Mouse (Mus musculus) midbrain, embryonic 15.5 days (tissue): ENCODE data around the gene Catsperd. TPM values are rescaled to one million over a fixed set of nuclear protein-coding genes. Genes with fewer than 3 reads are reported as not detected.

Experiments used
- ATAC-seq: fragments of 200-750 bp; cut with Nextera tagmentation; replicated peaks from 2 replicates; pipeline ENCODE4 v1.8.0; 2017; ENCODE audit warnings: moderate TSS enrichment
- H3K27ac ChIP-seq: fragments of 300-500 bp; sonication (generic); 2 replicates; pipeline ENCODE4 v1.5.1; 2015; ENCODE audit warnings: mild to moderate bottlenecking, inconsistent platforms
- H3K27me3 ChIP-seq: fragments of 300-500 bp; sonication (generic); replicated peaks from 2 replicates; pipeline ENCODE4 v1.6.1; 2015; ENCODE audit warnings: inconsistent platforms
- H3K36me3 ChIP-seq: fragments of 300-500 bp; sonication (generic); replicated peaks from 2 replicates; pipeline ENCODE4 v1.6.1; 2015; ENCODE audit warnings: inconsistent platforms
- H3K4me1 ChIP-seq: fragments of 300-500 bp; sonication (generic); 2 replicates; pipeline ENCODE4 v1.6.1; 2015; ENCODE audit warnings: inconsistent platforms
- H3K4me2 ChIP-seq: fragments of 300-500 bp; sonication (generic); 2 replicates; pipeline ENCODE4 v1.6.1; 2015; ENCODE audit warnings: inconsistent platforms, mild to moderate bottlenecking, moderate library complexity
- H3K4me3 ChIP-seq: fragments of 300-500 bp; sonication (generic); 2 replicates; pipeline ENCODE4 v1.5.1; 2015; ENCODE audit warnings: mild to moderate bottlenecking, inconsistent platforms
- H3K9ac ChIP-seq: fragments of 300-500 bp; sonication (generic); 2 replicates; pipeline ENCODE4 v1.6.1; 2015; ENCODE audit warnings: mild to moderate bottlenecking, inconsistent platforms
- H3K9me3 ChIP-seq: fragments of 300-500 bp; sonication (generic); 2 replicates; pipeline ENCODE4 v1.6.1; 2016; ENCODE audit warnings: inconsistent platforms
- WGBS: fragments of 180-500 bp; shearing (Covaris S2); methylation state at CpG from one replicate; pipeline ENCODE4 v1.1.7; 2015; ENCODE audit warnings: mixed read lengths; 5-methylcytosine and 5-hydroxymethylcytosine counted together
- polyA plus RNA-seq: library from polyadenylated mRNA; unstranded; fragments of >200 nt; fragmentation: Nextera tagmentation; extraction: Ambion mirVana; gene quantifications from 2 replicates; pipeline ENCODE4 v1.2.1, GENCODE M21; 2015

Catsperd gene
- polyA plus RNA-seq, 1 experiment from 2014 or later, result 2.3 TPM

DNA sequence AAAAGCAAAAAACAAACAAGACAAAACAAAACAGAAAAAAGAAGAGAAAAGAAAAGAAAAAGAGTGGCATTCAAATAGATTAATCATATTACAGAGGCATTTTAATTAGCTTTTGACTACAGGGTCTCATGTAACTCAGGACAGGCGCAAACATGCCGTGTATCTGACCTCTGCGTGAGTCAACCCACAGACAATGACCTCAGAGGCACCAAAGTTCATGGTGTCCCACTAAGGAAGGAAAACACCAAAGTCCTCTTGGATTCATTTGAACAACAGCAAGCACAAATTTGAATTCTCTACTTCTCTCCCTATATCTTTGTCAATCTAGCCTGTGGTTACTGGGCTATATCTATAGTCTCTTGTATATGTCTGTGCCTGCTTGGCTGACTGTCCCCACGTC, 15.3 kb downstream of the Catsperd start:
- no peak for ATAC-seq
- Histone ChIP-seq H3K27me3 (no peaks in the 10 kb centered on the region), H3K9ac (no peak overlapping the region), H3K36me3 (no peaks in the 10 kb centered on the region), H3K4me3 (no peak overlapping the region), H3K4me2 (no peak overlapping the region), H3K9me3 (no peaks in the 10 kb centered on the region), H3K27ac (no peak overlapping the region), H3K4me1 (no peaks in the 10 kb centered on the region)
- WGBS, result 88% methylated on average over 4 of the region's 4 CpGs

DNA sequence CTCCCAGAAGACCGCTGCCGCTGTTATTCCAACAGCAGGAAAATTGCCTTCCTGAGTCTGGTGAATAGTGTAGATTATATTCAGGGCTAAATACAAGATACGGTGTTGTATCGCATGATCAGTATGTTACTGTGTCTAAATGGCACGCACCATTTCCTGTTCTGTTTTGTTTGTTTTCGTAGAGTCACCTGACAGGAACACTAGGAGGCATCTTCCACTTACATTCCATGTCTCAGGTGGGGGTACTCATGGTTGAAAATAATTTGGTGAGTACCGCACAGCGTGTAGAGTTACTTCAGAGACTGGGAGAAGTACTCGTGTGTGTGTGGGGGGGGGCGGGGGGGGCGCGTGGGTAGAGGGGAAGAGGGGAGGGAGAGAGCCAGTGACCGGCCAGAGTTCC, 19.6 kb downstream of the Catsperd start:
- no peak for ATAC-seq
- WGBS, result 75% methylated on average over 12 of the region's 13 CpGs
- no peaks in the 10 kb centered on the region for H3K36me3 ChIP-seq
- H3K4me2 ChIP-seq, result no peak overlapping the region
- no peak overlapping the region for H3K9ac ChIP-seq
- no peaks in the 10 kb centered on the region for H3K4me1 ChIP-seq
- H3K4me3 ChIP-seq, result no peak overlapping the region
- H3K9me3 ChIP-seq, result no peaks in the 10 kb centered on the region
- no peaks in the 10 kb centered on the region for H3K27me3 ChIP-seq
- no peak overlapping the region for H3K27ac ChIP-seq

DNA sequence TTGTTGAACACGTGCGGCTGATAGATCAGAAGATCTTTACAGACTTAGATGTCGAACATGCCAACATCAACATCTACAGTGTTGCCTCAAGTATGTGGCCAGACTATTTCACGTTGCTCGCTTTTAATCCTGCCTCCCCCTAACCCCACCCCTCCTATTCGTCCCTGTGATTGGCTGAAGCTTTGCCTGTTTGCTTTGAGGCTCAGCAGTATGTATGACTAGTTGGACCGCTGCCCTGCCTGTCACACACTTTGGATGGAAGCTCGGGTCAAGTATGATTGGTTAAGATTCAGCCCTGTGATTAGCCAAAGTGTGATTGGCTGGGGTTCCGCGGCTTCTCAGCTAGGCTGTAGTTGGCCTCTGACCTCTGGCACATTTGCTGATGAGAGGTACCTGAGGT, 23.9 kb downstream of the Catsperd start:
- Histone ChIP-seq H3K9me3 (no peaks in the 10 kb centered on the region), H3K4me2 (no peak overlapping the region), H3K4me1 (no peaks in the 10 kb centered on the region), H3K9ac (no peak overlapping the region), H3K27me3 (no peaks in the 10 kb centered on the region), H3K4me3 (no peak overlapping the region), H3K36me3 (no peaks in the 10 kb centered on the region), H3K27ac (no peak overlapping the region)
- 42% methylated on average over 10 of the region's 10 CpGs for WGBS
- no peak for ATAC-seq

DNA sequence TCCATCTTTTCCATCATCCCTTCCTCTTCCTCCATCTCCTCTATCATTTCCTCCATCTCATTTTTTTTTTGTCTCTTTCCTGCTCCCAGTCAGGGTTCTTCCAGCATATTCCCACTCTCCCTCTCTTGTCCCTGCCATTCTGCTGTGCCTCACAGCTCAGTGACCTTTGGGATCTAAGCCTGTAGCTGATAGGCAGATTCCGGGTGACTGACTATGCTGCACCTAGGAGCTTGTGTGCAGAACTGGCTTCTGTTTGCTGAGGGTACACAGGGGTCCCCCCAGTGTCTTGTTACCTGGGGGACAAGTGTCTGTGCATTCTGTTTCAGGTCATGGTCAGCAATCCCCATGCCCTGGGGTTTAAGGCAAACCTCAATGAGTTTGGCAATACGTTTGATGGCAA, 26.8 kb downstream of the Catsperd start:
- Histone ChIP-seq H3K36me3 (no peaks in the 10 kb centered on the region), H3K9ac (no peak overlapping the region), H3K4me2 (no peak overlapping the region), H3K4me1 (no peaks in the 10 kb centered on the region), H3K9me3 (no peaks in the 10 kb centered on the region), H3K4me3 (no peak overlapping the region), H3K27ac (no peak overlapping the region), H3K27me3 (no peaks in the 10 kb centered on the region)
- WGBS, result 69% methylated on average over 2 of the region's 2 CpGs
- ATAC-seq, result no peak

DNA sequence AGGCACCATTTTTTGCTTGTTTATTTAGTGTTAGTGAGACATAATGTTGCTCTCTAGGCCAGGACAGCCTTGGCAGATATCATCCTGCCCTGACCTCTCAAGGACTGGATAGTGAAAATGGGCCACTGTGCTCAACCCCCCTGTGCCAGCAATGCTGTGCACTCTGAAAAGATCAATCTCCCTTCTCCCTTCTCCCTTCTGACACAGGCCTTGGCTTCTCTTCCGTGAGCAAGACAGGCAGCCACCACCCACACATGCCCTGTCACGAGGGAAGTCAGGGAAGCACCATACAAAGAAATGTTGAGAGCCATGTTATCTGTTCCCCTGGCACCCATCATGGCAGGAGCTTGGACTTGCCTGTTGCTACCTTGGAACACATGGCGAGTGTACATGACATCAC, 27.4 kb downstream of the Catsperd start:
- WGBS, result 92% methylated on average over 3 of the region's 3 CpGs
- Histone ChIP-seq H3K4me1 (no peaks in the 10 kb centered on the region), H3K9ac (no peak overlapping the region), H3K36me3 (no peaks in the 10 kb centered on the region), H3K4me3 (no peak overlapping the region), H3K27me3 (no peaks in the 10 kb centered on the region), H3K27ac (no peak overlapping the region), H3K4me2 (no peak overlapping the region), H3K9me3 (no peaks in the 10 kb centered on the region)
- ATAC-seq, result no peak

DNA sequence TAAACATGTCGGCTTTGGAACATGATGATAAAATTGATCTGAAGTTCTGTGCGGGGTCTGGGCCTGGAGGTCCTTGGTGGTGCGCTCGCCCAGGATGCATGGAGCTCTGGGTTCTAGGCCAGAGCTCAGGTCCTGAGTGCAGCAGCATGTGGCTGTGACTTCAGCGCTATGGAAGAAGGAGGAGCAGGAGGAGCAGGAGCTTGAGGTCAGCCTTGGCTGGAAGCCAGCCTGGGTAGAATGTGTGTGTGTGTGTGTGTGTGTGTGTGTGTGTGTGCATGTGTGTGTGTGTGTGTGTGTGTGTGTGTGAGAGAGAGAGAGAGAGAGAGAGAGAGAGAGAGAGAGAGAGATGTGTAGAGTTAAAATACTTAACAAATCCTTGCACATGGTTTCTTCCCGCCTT, 28.2 kb downstream of the Catsperd start:
- Histone ChIP-seq H3K4me2 (no peak overlapping the region), H3K4me3 (no peak overlapping the region), H3K9me3 (no peaks in the 10 kb centered on the region), H3K27ac (no peak overlapping the region), H3K36me3 (no peaks in the 10 kb centered on the region), H3K9ac (no peak overlapping the region), H3K27me3 (no peaks in the 10 kb centered on the region), H3K4me1 (no peaks in the 10 kb centered on the region)
- WGBS, result 91% methylated on average over 6 of the region's 6 CpGs
- ATAC-seq, result no peak

DNA sequence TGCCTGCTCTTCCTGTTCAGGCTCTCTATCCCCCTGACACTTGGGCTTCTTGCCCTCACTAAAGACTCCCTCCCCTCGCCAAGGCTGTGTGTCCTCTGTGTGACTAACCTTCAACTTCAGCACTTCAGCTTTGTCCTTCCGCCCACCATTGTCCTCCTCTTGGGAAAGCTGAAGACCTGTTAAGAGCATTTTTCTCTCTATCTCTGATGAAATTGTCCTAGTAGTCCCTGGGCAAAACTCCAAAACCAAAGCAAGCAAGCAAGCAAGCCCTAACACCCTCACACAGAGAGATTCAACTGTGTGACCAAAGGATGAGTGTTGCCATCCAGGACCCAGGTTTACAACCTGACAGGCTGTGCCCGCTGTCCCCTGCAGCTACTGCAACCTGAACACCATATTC, 35.7 kb downstream of the Catsperd start:
- H3K27ac ChIP-seq, result no peak overlapping the region
- 0 out of 2 replicates have a peak, but pooled peaks cover 3% of the 10 kb centered on the region for H3K4me1 ChIP-seq
- no peaks in the 10 kb centered on the region for H3K36me3 ChIP-seq
- no peak for ATAC-seq
- H3K9ac ChIP-seq, result no peak overlapping the region
- no peaks in the 10 kb centered on the region for H3K9me3 ChIP-seq
- H3K27me3 ChIP-seq, result 0 out of 2 replicates have a peak, but pooled peaks cover 6% of the 10 kb centered on the region
- H3K4me3 ChIP-seq, result no peak overlapping the region
- 60% methylated on average over 3 of the region's 3 CpGs for WGBS
- H3K4me2 ChIP-seq, result no peak overlapping the region

DNA sequence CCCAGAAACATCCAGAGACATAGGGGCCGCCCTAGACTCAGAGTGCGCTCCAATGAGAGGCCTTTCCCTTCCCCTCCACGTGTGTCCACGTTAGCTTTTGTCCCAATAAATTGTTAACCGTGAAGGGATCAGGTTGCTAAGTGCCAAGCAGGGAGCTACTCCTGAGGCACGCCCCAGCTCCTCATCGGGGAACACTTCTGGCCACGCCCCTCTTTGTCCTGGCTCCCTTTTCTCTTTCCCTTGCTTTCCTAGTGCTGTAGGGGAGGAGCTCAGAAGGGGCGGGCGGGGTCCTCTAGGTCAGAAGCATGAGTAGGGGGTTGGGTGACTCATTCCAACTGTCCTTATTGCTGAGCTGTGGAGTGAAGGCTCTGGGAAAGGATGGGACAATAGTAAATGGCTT, 36.4 kb downstream of the Catsperd start:
- Histone ChIP-seq H3K27ac (no peak overlapping the region), H3K9ac (no peak overlapping the region), H3K27me3 (0 out of 2 replicates have a peak, but pooled peaks cover 6% of the 10 kb centered on the region), H3K4me2 (no peak overlapping the region), H3K36me3 (no peaks in the 10 kb centered on the region), H3K4me3 (no peak overlapping the region), H3K9me3 (no peaks in the 10 kb centered on the region), H3K4me1 (0 out of 2 replicates have a peak, but pooled peaks cover 4% of the 10 kb centered on the region)
- 2% methylated on average over 10 of the region's 10 CpGs for WGBS
- ATAC-seq, result no peak

DNA sequence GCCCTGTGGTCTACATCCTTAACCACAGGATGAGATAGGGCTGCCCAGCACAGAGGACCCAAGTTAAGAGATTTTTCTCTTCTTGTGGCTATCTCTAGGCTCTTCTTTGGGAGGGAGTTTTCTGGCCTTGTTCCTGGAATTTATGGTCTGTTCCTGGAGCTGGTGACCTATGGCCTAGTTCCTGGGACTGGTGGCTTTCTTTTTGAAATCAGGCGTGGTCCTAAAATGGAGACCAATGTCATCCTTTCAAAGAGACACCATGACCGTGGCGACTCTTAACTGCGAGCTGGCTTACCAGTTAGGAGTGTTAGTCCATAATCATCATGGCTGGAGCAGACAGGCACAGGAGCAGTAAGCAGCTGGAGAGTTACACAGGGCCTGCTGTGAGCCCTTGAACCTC, 38.4 kb downstream of the Catsperd start:
- H3K9me3 ChIP-seq, result no peaks in the 10 kb centered on the region
- WGBS, result 91% methylated on average over 4 of the region's 4 CpGs
- no peak overlapping the region for H3K4me3 ChIP-seq
- 0 out of 2 replicates have a peak, but pooled peaks cover 6% of the 10 kb centered on the region for H3K27me3 ChIP-seq
- no peak overlapping the region for H3K9ac ChIP-seq
- H3K36me3 ChIP-seq, result no peaks in the 10 kb centered on the region
- H3K4me2 ChIP-seq, result no peak overlapping the region
- 0 out of 2 replicates have a peak, but pooled peaks cover 4% of the 10 kb centered on the region for H3K4me1 ChIP-seq
- no peak overlapping the region for H3K27ac ChIP-seq
- ATAC-seq, result no peak

DNA sequence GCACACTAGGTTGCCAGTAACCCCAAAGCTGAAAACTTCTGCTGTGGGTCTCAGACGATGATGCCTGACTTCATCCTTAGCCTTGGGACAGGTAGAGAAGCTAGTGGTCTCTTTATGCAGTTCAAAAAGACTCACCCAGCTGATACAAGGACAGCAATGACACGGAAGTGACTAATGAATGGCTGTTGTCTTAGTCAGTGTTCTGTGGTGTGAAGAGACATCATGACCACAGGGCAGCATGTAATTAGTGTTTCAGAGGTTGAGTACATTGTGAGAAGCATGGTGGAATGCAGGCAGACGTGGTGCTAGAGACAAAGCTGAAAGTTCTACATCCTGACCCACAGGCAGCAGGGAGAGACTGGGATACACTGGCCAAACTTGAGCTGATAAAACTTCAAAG, 39.6 kb downstream of the Catsperd start:
- H3K4me1 ChIP-seq, result peaks cover 7% of the 10 kb centered on the region
- no peaks in the 10 kb centered on the region for H3K9me3 ChIP-seq
- H3K36me3 ChIP-seq, result no peaks in the 10 kb centered on the region
- H3K4me2 ChIP-seq, result no peak overlapping the region
- WGBS, result 80% methylated on average over 3 of the region's 3 CpGs
- 0 out of 2 replicates have a peak, but pooled peaks cover 6% of the 10 kb centered on the region for H3K27me3 ChIP-seq
- no peak for ATAC-seq
- H3K27ac ChIP-seq, result no peak overlapping the region
- H3K9ac ChIP-seq, result no peak overlapping the region
- H3K4me3 ChIP-seq, result no peak overlapping the region

DNA sequence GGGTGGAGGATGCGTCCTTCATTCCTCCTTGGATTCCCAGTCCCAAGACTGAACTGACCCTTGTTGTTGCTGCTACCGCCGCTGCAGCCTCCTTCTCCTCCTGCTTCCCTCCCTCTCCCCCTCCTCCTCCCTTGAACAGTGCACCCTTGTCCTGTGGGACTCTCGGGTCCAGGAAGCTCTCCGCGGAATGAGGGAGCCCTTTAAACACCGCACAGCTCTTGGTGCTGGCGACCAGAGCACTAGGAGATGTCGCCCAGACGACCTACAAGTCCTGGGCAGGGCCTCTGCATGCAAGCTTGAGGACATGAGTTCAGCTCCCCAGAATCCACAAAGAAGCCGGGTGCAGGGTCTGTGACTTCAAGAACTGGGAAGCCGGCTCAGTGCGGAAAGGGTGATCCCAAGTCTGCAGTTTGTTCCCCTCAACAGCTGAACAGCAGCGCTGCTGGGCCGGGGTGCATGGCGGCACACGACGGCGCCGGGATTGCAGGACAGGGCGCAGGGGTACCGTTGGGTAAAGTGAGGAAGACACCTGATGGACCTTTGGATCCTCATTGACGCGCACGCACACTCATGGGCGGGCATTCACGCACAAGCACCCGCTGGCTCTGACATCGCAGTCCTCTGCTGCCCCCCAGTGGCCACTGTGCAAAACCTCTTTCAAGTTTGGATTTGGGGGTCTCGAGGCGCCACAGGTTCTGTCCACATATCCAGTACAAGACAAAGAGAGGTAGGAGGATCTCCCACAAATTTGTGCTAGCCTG, 40.6 kb downstream of the Catsperd start:
- Histone ChIP-seq H3K4me3 (peak overlapping the region; percentile 41), H3K4me2 (peak overlapping the region; percentile 87), H3K27ac (no peak overlapping the region), H3K27me3 (0 out of 2 replicates have a peak, but pooled peaks cover 6% of the 10 kb centered on the region), H3K9me3 (no peaks in the 10 kb centered on the region), H3K9ac (peak overlapping the region; percentile 51; the same call in 1 of the 2 replicates), H3K36me3 (no peaks in the 10 kb centered on the region), H3K4me1 (peaks cover 7% of the 10 kb centered on the region)
- WGBS, result 4% methylated on average over 31 of the region's 31 CpGs
- ATAC-seq, result peak; percentile 18

DNA sequence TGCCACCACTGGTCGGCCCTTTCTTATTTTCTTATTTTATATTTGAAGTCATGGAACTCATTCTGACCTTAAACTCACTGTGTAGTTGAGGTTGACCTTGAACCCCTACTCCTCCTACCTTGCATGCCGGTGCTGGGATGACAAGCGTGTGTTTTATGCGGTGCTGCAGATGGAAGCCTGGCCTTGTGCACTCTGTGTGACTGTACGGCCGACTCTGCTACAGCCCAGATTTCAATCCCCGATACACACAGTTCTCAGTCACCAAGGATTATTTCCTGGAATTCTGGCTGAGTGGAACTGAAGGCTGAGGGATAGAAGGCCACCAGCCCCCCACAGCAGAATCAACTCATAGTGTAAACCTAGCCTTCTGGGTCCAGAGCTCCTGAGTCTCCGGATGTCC, 41.8 kb downstream of the Catsperd start:
- ATAC-seq, result no peak
- Histone ChIP-seq H3K4me2 (no peak overlapping the region), H3K27ac (no peak overlapping the region), H3K9me3 (no peaks in the 10 kb centered on the region), H3K9ac (no peak overlapping the region), H3K36me3 (no peaks in the 10 kb centered on the region), H3K27me3 (0 out of 2 replicates have a peak, but pooled peaks cover 6% of the 10 kb centered on the region), H3K4me3 (no peak overlapping the region), H3K4me1 (peaks cover 17% of the 10 kb centered on the region)
- WGBS, result 89% methylated on average over 8 of the region's 8 CpGs
